8 mouse cellular contexts compared by ENCODE assay signal in genomic region chr11:87568255-87568953, GRCm38 (mm10). TPM values are rescaled to one million over a fixed set of nuclear protein-coding genes. Genes with fewer than 3 reads are reported as not detected.
DNase-seq lines count a peak whose midpoint lies in the region; ATAC-seq and TF ChIP-seq lines count a peak whose summit lies in the region.

Gene Sept4 (plus strand): TSS chr11:87568903.

- TF ChIP-seq CTCF in cerebellum, adult 2 months (IDR thresholded peaks at IDR 0.05; ENCODE audit: borderline replicate concordance, insufficient read depth, low read depth, low read length) = no peak
- TF ChIP-seq CTCF in spleen, adult 2 months (IDR thresholded peaks at IDR 0.05; ENCODE audit: extremely low read depth, insufficient read depth, insufficient read length, insufficient replicate concordance) = no peak
- TF ChIP-seq CTCF in liver, postnatal 0 days (IDR thresholded peaks at IDR 0.05; ENCODE audit: low read depth) = no peak

- no peak for DNase-seq in cerebellum, adult 2 months
- no peak for DNase-seq in cerebellum, adult 11-12 months
- no peak for DNase-seq in spleen, adult 2 months (ENCODE audit: low read depth in 1 of 2, low spot score in 2 of 2)
- DNase-seq in spleen, postnatal 14 days (ENCODE audit: low spot score in 2 of 2) = no peak
- no peak for DNase-seq in hindbrain, embryonic 14.5 days (ENCODE audit: low spot score)
- DNase-seq in liver, postnatal 0 days = no peak
- DNase-seq in urinary bladder, postnatal 36 days (ENCODE audit: low spot score in 2 of 2) = no peak

- TF ChIP-seq POLR2A in cerebellum, adult 2 months (IDR thresholded peaks at IDR 0.05; ENCODE audit: borderline replicate concordance, insufficient read depth, low read length) = no peak
- TF ChIP-seq POLR2A in spleen, adult 2 months (IDR thresholded peaks at IDR 0.05; ENCODE audit: low read depth, low read length) = no peak

- H3K4me1 ChIP-seq in cerebellum, adult 2 months (ENCODE audit: control insufficient read depth, insufficient read depth, low read length) = no peaks in the 10 kb centered on the region
- no peaks in the 10 kb centered on the region for H3K4me1 ChIP-seq in spleen, adult 2 months (ENCODE audit: control insufficient read depth, insufficient read depth, insufficient read length)
- H3K4me1 ChIP-seq in hindbrain, embryonic 14.5 days (replicated peaks; ENCODE audit: control insufficient read depth, insufficient read depth, low read length) = no peaks in the 10 kb centered on the region
- H3K4me1 ChIP-seq in liver, postnatal 0 days (ENCODE audit: insufficient read depth) = no peaks in the 10 kb centered on the region

- 58% methylated on average over 7 of the region's 7 CpGs for WGBS in cerebellum, adult 2 months
- WGBS in spleen, adult 2 months = 70% methylated on average over 7 of the region's 7 CpGs
- WGBS in hindbrain, embryonic 14.5 days = 84% methylated on average over 7 of the region's 7 CpGs
- 64% methylated on average over 7 of the region's 7 CpGs for WGBS in liver, postnatal 0 days (ENCODE audit: insufficient replicate concordance)

- ATAC-seq in hindbrain, embryonic 14.5 days (ENCODE audit: low FRiP score) = no peak
- ATAC-seq in liver, postnatal 0 days = no peak
- no peak for ATAC-seq in cerebellum, adult (ENCODE audit: insufficient number of reproducible peaks, low FRiP score, low TSS enrichment)

- no peaks in the 10 kb centered on the region for H3K9me3 ChIP-seq in hindbrain, embryonic 14.5 days (ENCODE audit: control insufficient read depth, low read length)
- H3K9me3 ChIP-seq in liver, postnatal 0 days (ENCODE audit: low read length) = no peaks in the 10 kb centered on the region

- TF ChIP-seq EP300 in liver, postnatal 0 days (IDR thresholded peaks at IDR 0.05; ENCODE audit: low read depth) = no peak

- H3K4me2 ChIP-seq in hindbrain, embryonic 14.5 days (replicated peaks) = no peak within 1 kb of the TSS
- H3K4me2 ChIP-seq in liver, postnatal 0 days (ENCODE audit: low read depth, low read length) = no peak within 1 kb of the TSS

- H3K27me3 ChIP-seq in cerebellum, adult 2 months (ENCODE audit: control insufficient read depth, insufficient read depth, low read length) = no peaks in the 10 kb centered on the region
- no peaks in the 10 kb centered on the region for H3K27me3 ChIP-seq in spleen, adult 2 months (ENCODE audit: control insufficient read depth, insufficient read depth, low read length)
- H3K27me3 ChIP-seq in hindbrain, embryonic 14.5 days (ENCODE audit: control insufficient read depth, insufficient read depth, low read length) = no peaks in the 10 kb centered on the region
- H3K27me3 ChIP-seq in liver, postnatal 0 days (ENCODE audit: insufficient read depth, low read length) = no peaks in the 10 kb centered on the region

- H3K27ac ChIP-seq in cerebellum, adult 2 months (ENCODE audit: insufficient read depth, low read length) = no peak within 1 kb of the TSS
- no peak within 1 kb of the TSS for H3K27ac ChIP-seq in spleen, adult 2 months (ENCODE audit: insufficient read depth, low read length)
- no peak within 1 kb of the TSS for H3K27ac ChIP-seq in hindbrain, embryonic 14.5 days
- H3K27ac ChIP-seq in liver, postnatal 0 days (ENCODE audit: low read depth) = no peak within 1 kb of the TSS

- no peaks in the 10 kb centered on the region for H3K36me3 ChIP-seq in spleen, adult 2 months (ENCODE audit: control insufficient read depth, insufficient read depth, low read length)
- H3K36me3 ChIP-seq in hindbrain, embryonic 14.5 days (replicated peaks; ENCODE audit: control insufficient read depth, insufficient read depth) = no peaks in the 10 kb centered on the region
- H3K36me3 ChIP-seq in liver, postnatal 0 days (replicated peaks; ENCODE audit: insufficient read depth, low read length) = no peaks in the 10 kb centered on the region

- H3K9ac ChIP-seq in hindbrain, embryonic 14.5 days = no peak within 1 kb of the TSS
- H3K9ac ChIP-seq in liver, postnatal 0 days (replicated peaks) = no peak within 1 kb of the TSS

- no peak within 1 kb of the TSS for H3K4me3 ChIP-seq in cerebellum, adult 2 months (replicated peaks; ENCODE audit: insufficient read depth, low read depth, low read length)
- H3K4me3 ChIP-seq in spleen, adult 2 months (ENCODE audit: extremely low read depth, insufficient read depth, insufficient read length) = no peak within 1 kb of the TSS
- no peak within 1 kb of the TSS for H3K4me3 ChIP-seq in hindbrain, embryonic 14.5 days (replicated peaks; ENCODE audit: low read length)
- no peak within 1 kb of the TSS for H3K4me3 ChIP-seq in liver, postnatal 0 days (ENCODE audit: low read depth, low read length)

RNA-seq across cellular contexts. Expression of gene Sept4, which starts in this region (rescaled TPM):
- polyA plus RNA-seq in cerebellum, adult 2 months (2012; rRNA removed) = 962 and 1,033 TPM in 2 replicates
- 25.1 and 25.7 TPM in 2 replicates for polyA plus RNA-seq in spleen, adult 2 months (2012; rRNA removed)
- polyA plus RNA-seq in hindbrain, embryonic 14.5 days (2014; fragmentation: Nextera tagmentation; extraction: Ambion mirVana) = 26.2 and 29.6 TPM in 2 replicates
- 21.7 and 22.0 TPM in 2 replicates for polyA plus RNA-seq in liver, postnatal 0 days (2015; fragmentation: Nextera tagmentation; extraction: Ambion mirVana)

Comparison
In these comparisons a context has a peak if more than half of its experiments do, and no peak if none do; other contexts are left out.
1. RNA of gene Sept4 (polyA plus RNA-seq): 962 to 1,033 TPM in cerebellum, adult 2 months; 26.2 to 29.6 TPM in hindbrain, embryonic 14.5 days, 25.1 to 25.7 TPM in spleen, adult 2 months and 21.7 to 22.0 TPM in liver, postnatal 0 days; every median in the first group is over 10 times any median in the second.